Comparison of ENCODE assay signal across 7 mouse cellular contexts in the genomic region with DNA sequence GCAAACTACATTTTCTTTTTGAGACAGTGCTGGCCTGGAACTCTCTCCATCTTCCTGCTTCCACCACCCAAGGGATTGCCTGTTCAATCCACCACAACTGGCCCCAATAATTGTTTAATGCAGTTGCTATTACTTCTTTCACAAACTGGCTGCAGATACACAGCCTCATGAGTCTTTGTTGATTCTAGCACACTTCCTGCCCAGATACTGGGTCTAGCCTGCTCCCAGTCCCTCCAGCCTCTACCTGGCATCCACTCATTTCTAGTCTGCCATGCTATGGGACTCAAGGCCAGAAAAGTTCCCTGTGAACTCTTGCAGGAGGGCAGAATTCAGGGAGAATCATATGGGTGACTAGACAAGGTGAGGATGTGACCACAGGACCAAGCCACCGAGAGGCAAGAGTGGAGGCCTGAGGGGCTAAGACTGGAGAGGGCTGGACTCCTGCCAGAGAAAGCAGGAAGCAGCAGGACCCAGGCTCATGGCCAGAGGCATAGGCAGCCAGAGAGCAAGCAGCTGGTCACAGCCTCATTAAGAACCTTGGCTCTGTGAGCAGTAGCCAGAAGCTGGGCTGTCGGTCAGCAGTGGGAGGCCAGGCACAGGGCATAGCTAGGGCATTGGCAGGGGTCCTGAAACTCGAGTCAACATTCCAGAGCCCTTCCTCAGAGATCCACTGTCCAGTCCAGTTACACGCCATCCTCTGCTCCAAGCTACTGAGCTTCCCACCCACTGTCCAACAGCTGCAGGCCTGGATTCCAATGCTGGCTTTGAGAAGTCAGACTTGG. TPM values are rescaled to one million over a fixed set of nuclear protein-coding genes. Genes with fewer than 3 reads are reported as not detected.
DNase-seq lines count a peak whose midpoint lies in the region; ATAC-seq and TF ChIP-seq lines count a peak whose summit lies in the region.

No protein-coding gene starts in this region.

- peak; percentile 75 for ATAC-seq in heart, embryonic 16.5 days (replicated peaks; ENCODE audit: extremely low read depth, insufficient read depth, low FRiP score)
- ATAC-seq in lung, embryonic 15.5 days (ENCODE audit: borderline replicate concordance, extremely low read depth, low FRiP score, low TSS enrichment): peak; percentile 94

- TF ChIP-seq CTCF in cortical plate, adult 2 months (IDR thresholded peaks at IDR 0.05; ENCODE audit: extremely low read depth, insufficient read depth, low read length): no peak

- H3K9me3 ChIP-seq in heart, embryonic 16.5 days (replicated peaks; ENCODE audit: control insufficient read depth, low read length): no peaks in the 10 kb centered on the region
- no peaks in the 10 kb centered on the region for H3K9me3 ChIP-seq in lung, embryonic 15.5 days

- no peaks in the 10 kb centered on the region for H3K27me3 ChIP-seq in heart, embryonic 16.5 days (ENCODE audit: control insufficient read depth, insufficient read depth, low read length)
- no peaks in the 10 kb centered on the region; the same call in 1 of the 2 replicates for H3K27me3 ChIP-seq in lung, embryonic 15.5 days

- H3K4me2 ChIP-seq in heart, embryonic 16.5 days (ENCODE audit: low read depth, low read length): no peak overlapping the region
- no peak overlapping the region for H3K4me2 ChIP-seq in lung, embryonic 15.5 days

- no peaks in the 10 kb centered on the region for H3K36me3 ChIP-seq in heart, embryonic 16.5 days (ENCODE audit: control insufficient read depth, insufficient read depth)
- H3K36me3 ChIP-seq in lung, embryonic 15.5 days: no peaks in the 10 kb centered on the region

- WGBS in heart, embryonic 16.5 days: 25% methylated on average over 4 of the region's 4 CpGs
- 24% methylated on average over 4 of the region's 4 CpGs for WGBS in lung, embryonic 15.5 days

- DNase-seq in retina, postnatal 1 day: peak; percentile 58
- DNase-seq in retina, embryonic 14.5 days (ENCODE audit: low spot score): no peak
- peak; percentile 83 for DNase-seq in kidney, postnatal 14 days
- peak; percentile 42 for DNase-seq in testis, postnatal 14 days (ENCODE audit: low spot score)

- H3K4me1 ChIP-seq in cortical plate, adult 2 months (ENCODE audit: control insufficient read depth, insufficient read depth, low read length): no peaks in the 10 kb centered on the region; the same call in 1 of the 2 replicates
- H3K4me1 ChIP-seq in heart, embryonic 16.5 days (ENCODE audit: control insufficient read depth, insufficient read depth, low read length): peaks cover 11% of the 10 kb centered on the region
- H3K4me1 ChIP-seq in lung, embryonic 15.5 days: peaks cover 9% of the 10 kb centered on the region

- peak overlapping the region; percentile 37; the same call in 1 of the 2 replicates for H3K27ac ChIP-seq in cortical plate, adult 2 months (ENCODE audit: insufficient read depth, low read length)
- H3K27ac ChIP-seq in heart, embryonic 16.5 days (ENCODE audit: low read length): peak overlapping the region; percentile 80
- peak overlapping the region; percentile 66 for H3K27ac ChIP-seq in lung, embryonic 15.5 days

- H3K9ac ChIP-seq in heart, embryonic 16.5 days (ENCODE audit: low read length): no peak overlapping the region
- no peak overlapping the region for H3K9ac ChIP-seq in lung, embryonic 15.5 days

- no peak for TF ChIP-seq POLR2A in cortical plate, adult 2 months (IDR thresholded peaks at IDR 0.05; ENCODE audit: extremely low read depth, insufficient read depth, low read length)

- no peak overlapping the region for H3K4me3 ChIP-seq in cortical plate, adult 2 months (ENCODE audit: insufficient read depth, low read length)
- H3K4me3 ChIP-seq in heart, embryonic 16.5 days (ENCODE audit: low read length): no peak overlapping the region
- H3K4me3 ChIP-seq in lung, embryonic 15.5 days: no peak overlapping the region

RNA-seq across cellular contexts. Expression of a gene that starts 7.4 kb away (rescaled TPM):
- 3.1 and 3.6 TPM in 2 replicates for polyA plus RNA-seq in cortical plate, adult 2 months (2012; rRNA removed)
- polyA plus RNA-seq in heart, embryonic 16.5 days (2015; fragmentation: Nextera tagmentation; extraction: Ambion mirVana): 4.1 and 5.2 TPM in 2 replicates
- 4.5 and 5.2 TPM in 2 replicates for polyA plus RNA-seq in lung, embryonic 15.5 days (2015; fragmentation: Nextera tagmentation; extraction: Ambion mirVana)

RNA-seq across cellular contexts. Expression of a gene that starts 44.4 kb away (rescaled TPM):
- polyA plus RNA-seq in cortical plate, adult 2 months (2012; rRNA removed): 48.0 and 50.2 TPM in 2 replicates
- 7.6 and 9.0 TPM in 2 replicates for polyA plus RNA-seq in heart, embryonic 16.5 days (2015; fragmentation: Nextera tagmentation; extraction: Ambion mirVana)
- 6.1 and 6.7 TPM in 2 replicates for polyA plus RNA-seq in lung, embryonic 15.5 days (2015; fragmentation: Nextera tagmentation; extraction: Ambion mirVana)
